In the genomic region with DNA sequence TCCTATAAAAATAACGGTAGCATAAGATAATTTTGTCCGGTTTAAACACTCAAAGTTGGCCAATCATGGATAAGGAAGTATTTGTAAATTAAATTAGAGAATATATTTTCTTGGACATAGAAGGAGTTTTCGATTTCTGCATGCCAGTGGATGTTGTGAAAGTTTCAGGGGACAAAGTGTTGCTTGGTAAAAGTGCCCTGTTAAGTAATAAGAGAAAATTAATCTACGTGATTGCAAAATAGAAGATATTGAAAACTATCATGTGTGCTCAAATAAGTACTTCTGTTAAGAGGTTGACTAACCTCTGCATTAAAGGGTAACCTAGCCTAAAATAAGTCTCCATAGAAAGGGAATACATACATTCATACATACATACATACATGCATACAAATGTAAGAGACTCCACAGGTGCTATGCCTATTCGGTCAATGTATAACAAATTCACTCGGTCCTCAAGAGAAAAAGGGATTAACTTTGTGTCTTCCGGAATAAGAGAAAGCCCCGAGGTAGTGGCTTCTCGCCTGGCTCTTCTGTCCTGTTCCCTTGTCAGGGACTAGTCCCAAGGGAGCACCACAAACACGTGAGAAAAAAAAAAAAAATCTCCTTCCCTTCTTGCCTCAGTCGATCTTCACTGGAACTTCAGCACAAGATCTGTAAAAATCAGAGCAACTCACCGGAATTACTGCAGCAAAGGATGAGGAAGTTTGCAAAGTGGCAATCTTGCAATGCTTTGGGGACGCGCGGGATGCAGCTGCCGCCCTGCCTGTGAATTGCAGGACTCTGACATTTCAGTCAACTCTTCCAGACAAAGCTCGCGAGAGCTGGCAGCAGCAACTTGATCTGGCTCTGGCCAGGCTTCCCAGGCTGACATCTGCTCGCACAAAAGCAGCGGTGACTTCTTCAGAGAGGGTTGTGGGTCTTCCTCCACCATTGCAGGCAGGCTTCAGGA, we compare ENCODE assay signal across 8 mouse cellular contexts. TPM values are rescaled to one million over a fixed set of nuclear protein-coding genes. Genes with fewer than 3 reads are reported as not detected.
DNase-seq lines count a peak whose midpoint lies in the region; ATAC-seq and TF ChIP-seq lines count a peak whose summit lies in the region.

No protein-coding gene starts in this region.

- H3K9ac ChIP-seq in forebrain, embryonic 14.5 days (ENCODE audit: low read length) = peak overlapping the region; percentile 51; the same call in 1 of the 2 replicates

- no peak for TF ChIP-seq CTCF in layer of hippocampus, adult 2 months (conservative IDR thresholded peaks at IDR 0.05)
- no peak for TF ChIP-seq CTCF in lung, adult 2 months (IDR thresholded peaks at IDR 0.05; ENCODE audit: insufficient read depth, low read length)
- no peak for TF ChIP-seq CTCF in thymus, adult 2 months (IDR thresholded peaks at IDR 0.05; ENCODE audit: borderline replicate concordance, control insufficient read depth, extremely low read depth, insufficient read depth, low read length, poor library complexity)

- H3K4me3 ChIP-seq in forebrain, embryonic 14.5 days (ENCODE audit: low read depth, low read length) = peak overlapping the region; percentile 29
- peak overlapping the region; percentile 57 for H3K4me3 ChIP-seq in layer of hippocampus, adult 2 months
- peak overlapping the region; percentile 55 for H3K4me3 ChIP-seq in lung, adult 2 months (replicated peaks; ENCODE audit: extremely low read depth, low read depth, low read length)
- no peak overlapping the region for H3K4me3 ChIP-seq in thymus, adult 2 months (ENCODE audit: control insufficient read depth, insufficient read depth, low read length)

- WGBS in forebrain, embryonic 14.5 days = 20% methylated on average over 20 of the region's 20 CpGs
- WGBS in lung, adult 2 months = 15% methylated on average over 20 of the region's 20 CpGs
- 22% methylated on average over 20 of the region's 20 CpGs for WGBS in thymus, adult 2 months

- peak overlapping the region; percentile 59 for H3K4me2 ChIP-seq in forebrain, embryonic 14.5 days (ENCODE audit: low read length)

- ATAC-seq in forebrain, embryonic 14.5 days = peak; percentile 93

- H3K27me3 ChIP-seq in forebrain, embryonic 14.5 days (replicated peaks; ENCODE audit: control insufficient read depth, insufficient read depth, low read length) = no peaks in the 10 kb centered on the region
- H3K27me3 ChIP-seq in thymus, adult 2 months (ENCODE audit: control insufficient read depth, insufficient read depth, low read length) = no peaks in the 10 kb centered on the region

- no peak for TF ChIP-seq POLR2A in lung, adult 2 months (IDR thresholded peaks at IDR 0.05; ENCODE audit: borderline replicate concordance, extremely low read depth, low read depth, low read length)
- TF ChIP-seq POLR2A in thymus, adult 2 months (IDR thresholded peaks at IDR 0.05; ENCODE audit: control insufficient read depth, extremely low read depth, insufficient read depth, low read length, poor library complexity) = no peak

- intact Hi-C loops in heart, postnatal 14 days (cut with DNase I) = no loop called here

- DNase-seq in layer of hippocampus, adult 18-20 months (ENCODE audit: low spot score in 2 of 2) = peak; percentile 2 to 39
- DNase-seq in layer of hippocampus, adult 9-11 months = no peak
- peak; percentile 85 for DNase-seq in forebrain, embryonic 14.5 days (ENCODE audit: low spot score)
- DNase-seq in heart, postnatal 14 days = peak; percentile 65 to 79
- peak in 1 of 2 experiments; percentile 20 for DNase-seq in layer of hippocampus, adult 2 months (ENCODE audit: low spot score in 2 of 2)
- peak; percentile 9 for DNase-seq in lung, adult 2 months
- peak; percentile 11 for DNase-seq in retina, adult 2 months (ENCODE audit: low read depth, low spot score)
- no peak for DNase-seq in thymus, adult 2 months

- no peaks in the 10 kb centered on the region for H3K4me1 ChIP-seq in forebrain, embryonic 14.5 days (ENCODE audit: control insufficient read depth, insufficient read depth, low read length)
- no peaks in the 10 kb centered on the region for H3K4me1 ChIP-seq in lung, adult 2 months (ENCODE audit: control insufficient read depth, insufficient read depth, low read length)
- H3K4me1 ChIP-seq in thymus, adult 2 months (replicated peaks; ENCODE audit: control insufficient read depth, insufficient read depth, low read length) = no peaks in the 10 kb centered on the region

- no peaks in the 10 kb centered on the region for H3K9me3 ChIP-seq in forebrain, embryonic 14.5 days (replicated peaks; ENCODE audit: control insufficient read depth, low read length)

- no peaks in the 10 kb centered on the region for H3K36me3 ChIP-seq in forebrain, embryonic 14.5 days (ENCODE audit: control insufficient read depth, insufficient read depth, low read length)
- no peaks in the 10 kb centered on the region for H3K36me3 ChIP-seq in thymus, adult 2 months (ENCODE audit: control insufficient read depth, insufficient read depth, low read length)

- no peak overlapping the region for H3K27ac ChIP-seq in forebrain, embryonic 14.5 days (ENCODE audit: low read depth, low read length)
- H3K27ac ChIP-seq in layer of hippocampus, adult 2 months = peak overlapping the region; percentile 54
- no peak overlapping the region for H3K27ac ChIP-seq in thymus, adult 2 months (ENCODE audit: control insufficient read depth, insufficient read depth, low read length)

RNA-seq across cellular contexts. Expression of gene Bche, which starts 0.5 kb away (rescaled TPM):
- total RNA-seq in layer of hippocampus, adult 18-20 months (2021) = 1 to 10 TPM; 3.2 to 4.6 TPM
- polyA plus RNA-seq in forebrain, embryonic 14.5 days (2014; fragmentation: Nextera tagmentation; extraction: Ambion mirVana) = 1.3 and 1.7 TPM in 2 replicates
- 10 to 100 TPM; 10.3 to 11.6 TPM for total RNA-seq in heart, postnatal 14 days (2021)
- 1 to 10 TPM; 2.6 to 4.9 TPM for total RNA-seq in layer of hippocampus, adult 2 months (2021)
- polyA plus RNA-seq in lung, adult 2 months (2012; rRNA removed) = 0.76 and 1.1 TPM in 2 replicates
- polyA plus RNA-seq in thymus, adult 2 months (2012; rRNA removed) = 0.71 and 1.1 TPM in 2 replicates

Comparison
In these comparisons a context has a peak if more than half of its experiments do, and no peak if none do; other contexts are left out.
1. DNase-seq: peak in layer of hippocampus, adult 18-20 months (2 of 2), forebrain, embryonic 14.5 days (single experiment), heart, postnatal 14 days (2 of 2), lung, adult 2 months (single experiment) and retina, adult 2 months (single experiment); none in layer of hippocampus, adult 9-11 months (single experiment) and thymus, adult 2 months (single experiment).